Mouse (Mus musculus) CD4-positive, CD25-positive, alpha-beta regulatory T cell (primary cell): ENCODE results near the gene Lrp6. TPM values are rescaled to one million over a fixed set of nuclear protein-coding genes. Genes with fewer than 3 reads are reported as not detected.

Experiments used
- polyA plus RNA-seq: library from polyadenylated mRNA; unstranded; fragments of 100-300 nt; shearing (Covaris generic); gene quantifications from one replicate; pipeline ENCODE4 v1.2.1, GENCODE M21; 2017

Lrp6 gene
- polyA plus RNA-seq, result 29.3 TPM

GRCm38 (mm10) chr6:134566818-134567485 lies at the start of gene Lrp6:
Gene Lrp6, minus strand, starts transcription at chr6:134566965.

Other genes starting within 250 kb of the Lrp6 start
- gene Bcl2l14, start 170.6 kb downstream of the Lrp6 start, polyA plus RNA-seq, result 4.7 TPM
- gene Mansc1, start 65.5 kb upstream of the Lrp6 start, polyA plus RNA-seq, result 5.1 TPM
- 26.6 TPM for gene Borcs5, start 72.5 kb upstream of the Lrp6 start, polyA plus RNA-seq
- gene Dusp16, start 225.7 kb upstream of the Lrp6 start, polyA plus RNA-seq, result 1.4 TPM